Mouse (Mus musculus) liver, embryonic 12.5 days (tissue): Measurements from ENCODE around the gene Polr2f. TPM values are rescaled to one million over a fixed set of nuclear protein-coding genes. Genes with fewer than 3 reads are reported as not detected.

Source experiments
- ATAC-seq: fragments of 200-750 bp; cut with Nextera tagmentation; 2 replicates; pipeline ENCODE4 v1.8.0; 2017; ENCODE audit warnings: moderate number of reproducible peaks, mild to moderate bottlenecking, moderate library complexity
- H3K27ac ChIP-seq: fragments of 300-500 bp; sonication (generic); 2 replicates; pipeline ENCODE4 v1.5.1; 2016; ENCODE audit warnings: mild to moderate bottlenecking
- H3K27me3 ChIP-seq: fragments of 300-500 bp; sonication (generic); replicated peaks from 2 replicates; pipeline ENCODE4 v1.6.1; 2016; ENCODE audit warnings: mild to moderate bottlenecking, moderate library complexity
- H3K36me3 ChIP-seq: fragments of 300-500 bp; sonication (generic); 2 replicates; pipeline ENCODE4 v1.6.1; 2016; ENCODE audit warnings: mild to moderate bottlenecking, moderate library complexity
- H3K4me1 ChIP-seq: fragments of 300-500 bp; sonication (generic); 2 replicates; pipeline ENCODE4 v1.6.1; 2016
- H3K4me2 ChIP-seq: fragments of 300-500 bp; sonication (generic); 2 replicates; pipeline ENCODE4 v1.6.1; 2016; ENCODE audit warnings: mild to moderate bottlenecking, moderate library complexity
- H3K4me3 ChIP-seq: fragments of 300-500 bp; sonication (generic); 2 replicates; pipeline ENCODE4 v1.5.1; 2016; ENCODE audit warnings: mild to moderate bottlenecking, moderate library complexity
- H3K9ac ChIP-seq: fragments of 300-500 bp; sonication (generic); 2 replicates; pipeline ENCODE4 v1.6.1; 2016; ENCODE audit warnings: mild to moderate bottlenecking, moderate library complexity
- H3K9me3 ChIP-seq: fragments of 300-500 bp; sonication (generic); replicated peaks from 2 replicates; pipeline ENCODE4 v1.6.1; 2016; ENCODE audit warnings: mild to moderate bottlenecking, moderate library complexity
- WGBS: fragments of 180-500 bp; shearing (Covaris S2); methylation state at CpG from one replicate; pipeline ENCODE4 v1.1.7; 2016; ENCODE audit not compliant: insufficient replicate concordance; 5-methylcytosine and 5-hydroxymethylcytosine counted together
- polyA plus RNA-seq: library from polyadenylated mRNA; unstranded; fragments of >200 nt; fragmentation: Nextera tagmentation; extraction: Ambion mirVana; gene quantifications from 2 replicates; pipeline ENCODE4 v1.2.1, GENCODE M21; 2016

Polr2f gene
- polyA plus RNA-seq, 1 experiment from 2014 or later = 301 TPM

- Histone ChIP-seq H3K27me3 (peaks cover 98% of the 10 kb centered on the region), H3K9me3 (no peaks in the 10 kb centered on the region), H3K4me1 (no peaks in the 10 kb centered on the region), H3K36me3 (no peaks in the 10 kb centered on the region), H3K4me3 (no peak overlapping the region), H3K9ac (no peak overlapping the region), H3K27ac (no peak overlapping the region), H3K4me2 (no peak overlapping the region)
- ATAC-seq = 0 out of 2 replicates have a peak, but pooled peaks have one; percentile 3
- WGBS = 9% methylated on average over 11 of the region's 15 CpGs
These were observed 23.4 kb downstream of the Polr2f start for GRCm38 (mm10) chr15:79164251-79164650.

DNA sequence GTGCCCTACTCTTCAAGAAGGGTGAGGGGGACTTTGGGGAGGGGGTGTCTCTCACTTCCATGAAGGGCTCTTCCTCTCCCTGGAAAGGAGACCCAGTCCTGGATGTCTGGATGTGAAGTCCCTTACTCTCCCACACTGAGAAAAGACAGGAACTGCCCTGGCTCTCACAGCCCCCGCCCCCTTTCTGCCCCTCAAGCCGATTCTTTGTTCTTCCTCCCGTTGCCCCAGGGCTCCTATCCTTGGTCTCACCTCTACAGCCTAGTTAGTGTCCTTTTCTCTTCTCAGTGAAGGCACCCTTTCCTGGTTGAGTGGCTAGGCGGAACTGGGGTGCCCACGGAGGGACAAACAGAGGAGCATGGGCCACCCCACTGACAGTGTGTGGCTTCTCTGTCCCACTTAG, 24.3 kb downstream of the Polr2f start, which contains the start of gene Sox10:
Gene Sox10, minus strand, starts transcription at position 101 of the 400 bp plus-strand sequence.
- H3K9ac ChIP-seq = no peak within 1 kb of the TSS
- WGBS = 41% methylated on average over 5 of the region's 5 CpGs
- peaks cover 96% of the 10 kb centered on the region for H3K27me3 ChIP-seq
- no peak within 1 kb of the TSS for H3K27ac ChIP-seq
- no peak within 1 kb of the TSS for H3K4me2 ChIP-seq
- no peaks in the 10 kb centered on the region for H3K36me3 ChIP-seq
- H3K4me3 ChIP-seq = no peak within 1 kb of the TSS
- no peak for ATAC-seq
- H3K9me3 ChIP-seq = no peaks in the 10 kb centered on the region
- no peaks in the 10 kb centered on the region for H3K4me1 ChIP-seq

DNA sequence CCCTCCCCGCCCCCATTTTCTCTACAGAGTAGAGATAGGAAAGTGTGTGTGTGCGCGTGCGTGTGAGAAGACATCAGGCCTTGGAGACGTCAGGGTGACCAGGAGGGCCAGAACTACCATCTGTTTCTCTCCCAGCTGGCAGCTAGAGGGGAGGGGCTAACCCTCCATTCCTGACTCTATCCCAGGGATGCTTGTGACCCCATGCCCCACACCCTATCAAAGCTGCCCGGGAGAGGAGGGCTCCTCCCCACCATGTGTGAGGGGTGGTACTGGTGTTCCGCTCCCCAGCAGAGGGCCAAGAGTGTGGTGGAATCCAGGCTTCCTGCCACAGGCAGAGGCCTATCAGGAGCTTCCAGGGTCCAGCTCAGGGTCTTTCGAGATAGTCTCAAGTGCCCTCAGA, 25.9 kb downstream of the Polr2f start:
- Histone ChIP-seq H3K27me3 (peaks cover 83% of the 10 kb centered on the region), H3K9me3 (no peaks in the 10 kb centered on the region), H3K27ac (no peak overlapping the region), H3K4me1 (no peaks in the 10 kb centered on the region), H3K36me3 (no peaks in the 10 kb centered on the region), H3K4me3 (no peak overlapping the region), H3K9ac (no peak overlapping the region), H3K4me2 (no peak overlapping the region)
- no peak for ATAC-seq
- WGBS = 47% methylated on average over 8 of the region's 8 CpGs

DNA sequence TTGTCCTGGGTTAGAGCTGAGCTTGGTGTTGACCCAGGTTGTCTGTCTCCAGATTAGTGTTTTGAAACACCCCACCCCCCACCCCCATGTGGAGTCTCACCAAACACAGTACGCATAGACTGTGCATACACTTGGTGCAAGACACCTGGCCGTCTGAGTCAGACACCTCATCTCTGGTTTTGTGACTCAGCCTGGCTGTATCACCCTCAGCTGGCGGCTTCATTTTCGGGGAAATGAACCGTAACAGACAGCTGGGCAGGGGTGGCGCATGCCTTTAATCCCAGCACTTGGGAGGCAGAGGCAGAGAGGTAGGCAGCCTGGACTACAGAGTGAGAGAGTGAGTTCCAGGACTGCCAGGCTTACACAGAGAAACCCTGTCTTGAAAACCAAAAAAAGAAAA, 36.1 kb downstream of the Polr2f start:
- ATAC-seq = no peak
- peaks cover 33% of the 10 kb centered on the region for H3K27me3 ChIP-seq
- 67% methylated on average over 6 of the region's 6 CpGs for WGBS
- no peak overlapping the region for H3K4me2 ChIP-seq
- H3K9ac ChIP-seq = no peak overlapping the region
- H3K27ac ChIP-seq = no peak overlapping the region
- H3K4me1 ChIP-seq = 0 out of 2 replicates have a peak, but pooled peaks cover 6% of the 10 kb centered on the region
- H3K4me3 ChIP-seq = no peak overlapping the region
- H3K36me3 ChIP-seq = no peaks in the 10 kb centered on the region
- H3K9me3 ChIP-seq = no peaks in the 10 kb centered on the region

GRCm38 (mm10) chr15:79185213-79185612, 44.4 kb downstream of the Polr2f start:
- H3K9ac ChIP-seq = no peak overlapping the region
- WGBS = 66% methylated on average over 10 of the region's 10 CpGs
- no peaks in the 10 kb centered on the region for H3K4me1 ChIP-seq
- peaks cover 15% of the 10 kb centered on the region; the same call in 1 of the 2 replicates for H3K27me3 ChIP-seq
- H3K4me2 ChIP-seq = no peak overlapping the region
- H3K4me3 ChIP-seq = no peak overlapping the region
- H3K27ac ChIP-seq = no peak overlapping the region
- no peak for ATAC-seq
- no peaks in the 10 kb centered on the region for H3K9me3 ChIP-seq
- no peaks in the 10 kb centered on the region for H3K36me3 ChIP-seq

DNA sequence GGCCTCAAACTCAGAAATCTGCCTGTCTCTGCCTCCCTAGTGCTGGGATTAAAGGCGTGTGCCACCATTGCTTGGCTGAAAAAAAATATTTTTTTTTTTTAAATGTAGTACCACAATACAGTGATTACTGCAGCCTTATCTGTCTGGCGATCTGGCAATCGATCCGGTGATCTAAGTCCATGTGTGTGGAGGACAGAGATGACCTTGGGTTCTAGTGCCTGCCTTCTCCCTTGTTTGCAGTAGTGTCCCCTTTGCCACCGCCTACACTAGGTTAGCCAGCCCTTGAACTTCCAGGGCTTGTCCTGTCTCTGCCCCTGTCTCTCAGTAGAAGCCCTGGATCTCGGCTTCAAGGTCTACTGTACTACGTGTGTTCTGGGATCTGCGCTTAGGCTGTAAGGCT, 47.0 kb downstream of the Polr2f start:
- Histone ChIP-seq H3K27ac (no peak overlapping the region), H3K9me3 (no peaks in the 10 kb centered on the region), H3K27me3 (peaks cover 10% of the 10 kb centered on the region), H3K4me2 (no peak overlapping the region), H3K36me3 (no peaks in the 10 kb centered on the region), H3K4me1 (0 out of 2 replicates have a peak, but pooled peaks cover under 1% of the 10 kb centered on the region), H3K9ac (no peak overlapping the region), H3K4me3 (no peak overlapping the region)
- WGBS = 66% methylated on average over 8 of the region's 8 CpGs
- ATAC-seq = peak; percentile 15; the same call in 1 of the 2 replicates

GRCm38 (mm10) chr15:79191426-79191825, 50.6 kb downstream of the Polr2f start:
- H3K9ac ChIP-seq = no peak overlapping the region
- H3K27ac ChIP-seq = no peak overlapping the region
- no peaks in the 10 kb centered on the region for H3K36me3 ChIP-seq
- H3K4me1 ChIP-seq = 0 out of 2 replicates have a peak, but pooled peaks cover 13% of the 10 kb centered on the region
- no peak overlapping the region for H3K4me3 ChIP-seq
- 83% methylated on average over 2 of the region's 2 CpGs for WGBS
- no peaks in the 10 kb centered on the region for H3K9me3 ChIP-seq
- H3K4me2 ChIP-seq = no peak overlapping the region
- no peak for ATAC-seq
- peaks cover 13% of the 10 kb centered on the region for H3K27me3 ChIP-seq

DNA sequence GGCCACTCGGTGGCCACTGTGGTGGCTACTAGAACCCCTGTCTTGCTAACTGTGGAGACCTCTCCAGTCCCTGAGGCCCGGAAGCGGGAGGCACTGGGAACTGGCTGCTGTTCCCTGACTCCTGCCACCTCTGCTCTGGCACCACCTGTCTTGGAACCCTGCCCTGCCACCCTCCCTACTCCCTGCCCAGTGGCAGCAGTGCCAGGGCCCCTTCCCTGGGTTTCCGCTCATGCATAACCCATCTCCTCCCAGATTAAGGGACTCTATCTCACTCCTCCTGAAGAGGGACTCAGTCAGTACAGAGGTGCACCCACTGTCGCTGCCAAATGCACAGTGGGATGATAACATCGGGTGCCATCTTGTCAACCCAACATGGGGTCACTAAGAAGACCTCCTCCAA, 51.6 kb downstream of the Polr2f start:
- Histone ChIP-seq H3K36me3 (no peaks in the 10 kb centered on the region), H3K4me2 (no peak overlapping the region), H3K4me1 (0 out of 2 replicates have a peak, but pooled peaks cover 13% of the 10 kb centered on the region), H3K27ac (no peak overlapping the region), H3K9ac (no peak overlapping the region), H3K4me3 (no peak overlapping the region), H3K27me3 (peaks cover 15% of the 10 kb centered on the region), H3K9me3 (no peaks in the 10 kb centered on the region)
- no peak for ATAC-seq
- 77% methylated on average over 6 of the region's 6 CpGs for WGBS

DNA sequence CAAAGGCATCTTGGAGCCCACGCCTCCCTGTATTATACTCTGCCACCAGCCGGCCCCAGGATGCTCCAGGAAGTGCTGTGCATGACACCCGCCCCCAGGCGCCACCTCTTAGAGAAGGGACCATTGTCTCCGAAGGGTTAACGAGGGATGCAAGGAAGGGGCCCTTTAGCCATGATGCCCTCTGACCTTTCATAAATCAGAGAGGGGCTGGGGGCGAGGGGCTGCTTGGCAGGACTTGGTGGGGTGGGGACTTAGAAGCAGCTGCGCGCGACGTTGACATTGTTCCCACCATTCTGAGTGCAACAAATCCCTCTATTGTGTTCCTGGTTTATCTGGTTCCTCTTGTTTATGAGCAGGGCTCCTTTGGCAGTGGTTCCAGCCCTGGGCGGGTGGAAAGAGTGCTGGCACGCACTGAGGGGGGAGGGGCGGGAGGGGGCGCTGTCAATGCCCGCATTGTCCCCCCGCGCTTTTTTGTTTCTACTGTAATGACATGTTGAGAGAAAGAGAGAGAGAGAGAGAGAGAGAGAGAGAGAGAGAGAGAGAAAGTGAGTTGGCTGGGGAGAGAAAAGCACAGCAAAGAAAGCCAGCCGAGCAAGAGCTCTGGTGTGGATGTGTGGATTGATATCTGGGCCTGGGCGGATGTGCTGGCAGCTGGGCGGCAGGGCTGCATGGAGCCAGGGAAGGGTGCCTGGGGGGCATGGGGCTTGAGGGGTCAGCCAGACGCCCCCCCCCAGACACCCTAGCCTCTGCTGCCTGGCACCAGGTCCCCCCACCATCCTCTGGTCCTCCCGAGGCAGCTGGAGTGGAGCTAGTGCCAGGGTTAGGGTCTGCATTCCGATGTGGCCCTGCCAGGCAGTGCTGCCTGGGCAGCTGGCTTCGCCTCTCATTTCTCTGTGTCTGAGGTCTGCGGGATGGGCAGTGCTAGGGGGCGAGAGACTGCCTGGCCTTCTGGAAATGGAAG, 52.4 kb downstream of the Polr2f start:
- Histone ChIP-seq H3K27me3 (peaks cover 21% of the 10 kb centered on the region), H3K4me2 (no peak overlapping the region), H3K9ac (no peak overlapping the region), H3K36me3 (no peaks in the 10 kb centered on the region), H3K4me3 (no peak overlapping the region), H3K27ac (no peak overlapping the region), H3K9me3 (no peaks in the 10 kb centered on the region), H3K4me1 (0 out of 2 replicates have a peak, but pooled peaks cover 13% of the 10 kb centered on the region)
- 46% methylated on average over 27 of the region's 27 CpGs for WGBS
- ATAC-seq = no peak

GRCm38 (mm10) chr15:79194048-79194447, 53.2 kb downstream of the Polr2f start:
- H3K4me3 ChIP-seq = no peak overlapping the region
- no peak for ATAC-seq
- H3K36me3 ChIP-seq = no peaks in the 10 kb centered on the region
- no peaks in the 10 kb centered on the region for H3K9me3 ChIP-seq
- H3K27ac ChIP-seq = no peak overlapping the region
- H3K27me3 ChIP-seq = peaks cover 28% of the 10 kb centered on the region
- H3K4me1 ChIP-seq = 0 out of 2 replicates have a peak, but pooled peaks cover 13% of the 10 kb centered on the region
- no peak overlapping the region for H3K4me2 ChIP-seq
- H3K9ac ChIP-seq = no peak overlapping the region
- WGBS = 39% methylated on average over 9 of the region's 9 CpGs

GRCm38 (mm10) chr15:79194946-79195345, 54.1 kb downstream of the Polr2f start:
- H3K36me3 ChIP-seq = no peaks in the 10 kb centered on the region
- H3K27me3 ChIP-seq = peaks cover 36% of the 10 kb centered on the region
- no peak overlapping the region for H3K4me3 ChIP-seq
- H3K9ac ChIP-seq = no peak overlapping the region
- H3K9me3 ChIP-seq = no peaks in the 10 kb centered on the region
- H3K4me1 ChIP-seq = 0 out of 2 replicates have a peak, but pooled peaks cover 13% of the 10 kb centered on the region
- H3K27ac ChIP-seq = no peak overlapping the region
- no peak for ATAC-seq
- 56% methylated on average over 2 of the region's 2 CpGs for WGBS
- no peak overlapping the region for H3K4me2 ChIP-seq

GRCm38 (mm10) chr15:79195492-79195891, 54.7 kb downstream of the Polr2f start:
- H3K9ac ChIP-seq = no peak overlapping the region
- H3K4me3 ChIP-seq = no peak overlapping the region
- no peak for ATAC-seq
- no peak overlapping the region for H3K27ac ChIP-seq
- WGBS = 79% methylated on average over 8 of the region's 8 CpGs
- 0 out of 2 replicates have a peak, but pooled peaks cover 13% of the 10 kb centered on the region for H3K4me1 ChIP-seq
- peaks cover 38% of the 10 kb centered on the region for H3K27me3 ChIP-seq
- no peak overlapping the region for H3K4me2 ChIP-seq
- H3K36me3 ChIP-seq = no peaks in the 10 kb centered on the region
- no peaks in the 10 kb centered on the region for H3K9me3 ChIP-seq
